Mouse (Mus musculus): ENCODE results near the gene Dgka. TPM values are rescaled to one million over a fixed set of nuclear protein-coding genes. Genes with fewer than 3 reads are reported as not detected.
A peak's percentile ranks its signal among the peaks of the same experiment; 100 is the strongest.

The Dgka gene
- polyA plus RNA-seq, 1 experiment from 2014 or later = 7.1 TPM

- TF ChIP-seq CTCF (IDR thresholded peaks at IDR 0.05; ENCODE audit: low read depth) = no peak
- Histone ChIP-seq H3K4me1 (replicated peaks; ENCODE audit: control insufficient read depth, insufficient read depth, low read length) (peaks cover 9% of the 10 kb centered on the region; the same call in 1 of the 2 replicates), H3K27ac (ENCODE audit: low read depth, low read length) (peak overlapping the region; percentile 95), H3K27me3 (replicated peaks; ENCODE audit: control insufficient read depth, insufficient read depth, low read length) (no peaks in the 10 kb centered on the region), H3K36me3 (ENCODE audit: control insufficient read depth, insufficient read depth) (no peaks in the 10 kb centered on the region), H3K9me3 (ENCODE audit: control insufficient read depth) (no peaks in the 10 kb centered on the region), H3K9ac (ENCODE audit: low read depth, low read length) (peak overlapping the region; percentile 83; the same call in 1 of the 2 replicates), H3K4me3 (ENCODE audit: low read depth, low read length) (peak overlapping the region; percentile 82), H3K4me2 (replicated peaks; ENCODE audit: low read depth) (peak overlapping the region; percentile 90)
- WGBS = 36% methylated on average over 9 of the region's 9 CpGs
- no peak for ATAC-seq
Observed at GRCm38 (mm10) chr10:128746972-128747645, 2.5 kb upstream of the Dgka start.

GRCm38 (mm10) chr10:128745946-128746613 lies 1.4 kb upstream of the Dgka start:
- no peaks in the 10 kb centered on the region for H3K9me3 ChIP-seq (ENCODE audit: control insufficient read depth)
- ATAC-seq = no peak
- H3K9ac ChIP-seq (ENCODE audit: low read depth, low read length) = no peak overlapping the region
- H3K27me3 ChIP-seq (replicated peaks; ENCODE audit: control insufficient read depth, insufficient read depth, low read length) = no peaks in the 10 kb centered on the region
- no peak overlapping the region for H3K27ac ChIP-seq (ENCODE audit: low read depth, low read length)
- TF ChIP-seq CTCF (IDR thresholded peaks at IDR 0.05; ENCODE audit: low read depth) = no peak
- WGBS = 87% methylated on average over 10 of the region's 10 CpGs
- peaks cover 9% of the 10 kb centered on the region; the same call in 1 of the 2 replicates for H3K4me1 ChIP-seq (replicated peaks; ENCODE audit: control insufficient read depth, insufficient read depth, low read length)
- H3K4me2 ChIP-seq (replicated peaks; ENCODE audit: low read depth) = no peak overlapping the region
- H3K36me3 ChIP-seq (ENCODE audit: control insufficient read depth, insufficient read depth) = no peaks in the 10 kb centered on the region
- H3K4me3 ChIP-seq (ENCODE audit: low read depth, low read length) = no peak overlapping the region

- H3K4me2 ChIP-seq (replicated peaks; ENCODE audit: low read depth) = peak overlapping the region; percentile 93
- H3K4me3 ChIP-seq (ENCODE audit: low read depth, low read length) = peak overlapping the region; percentile 64
- peak overlapping the region; percentile 86 for H3K27ac ChIP-seq (ENCODE audit: low read depth, low read length)
- no peaks in the 10 kb centered on the region for H3K27me3 ChIP-seq (replicated peaks; ENCODE audit: control insufficient read depth, insufficient read depth, low read length)
- no peak for TF ChIP-seq CTCF (IDR thresholded peaks at IDR 0.05; ENCODE audit: low read depth)
- WGBS = 27% methylated on average over 8 of the region's 8 CpGs
- H3K36me3 ChIP-seq (ENCODE audit: control insufficient read depth, insufficient read depth) = no peaks in the 10 kb centered on the region
- no peak; the same call in 1 of the 2 replicates for ATAC-seq
- peaks cover 9% of the 10 kb centered on the region; the same call in 1 of the 2 replicates for H3K4me1 ChIP-seq (replicated peaks; ENCODE audit: control insufficient read depth, insufficient read depth, low read length)
- H3K9me3 ChIP-seq (ENCODE audit: control insufficient read depth) = no peaks in the 10 kb centered on the region
- H3K9ac ChIP-seq (ENCODE audit: low read depth, low read length) = peak overlapping the region; percentile 64
Observed at GRCm38 (mm10) chr10:128744211-128744610, 444 bp downstream of the Dgka start.

GRCm38 (mm10) chr10:128743791-128744191 lies 864 bp downstream of the Dgka start:
- no peaks in the 10 kb centered on the region for H3K36me3 ChIP-seq (ENCODE audit: control insufficient read depth, insufficient read depth)
- no peak for TF ChIP-seq CTCF (IDR thresholded peaks at IDR 0.05; ENCODE audit: low read depth)
- no peaks in the 10 kb centered on the region for H3K27me3 ChIP-seq (replicated peaks; ENCODE audit: control insufficient read depth, insufficient read depth, low read length)
- under 1% methylated on average over 37 of the region's 37 CpGs for WGBS
- peak overlapping the region; percentile 86 for H3K27ac ChIP-seq (ENCODE audit: low read depth, low read length)
- ATAC-seq = peak; percentile 14; the same call in 1 of the 2 replicates
- peak overlapping the region; percentile 64 for H3K9ac ChIP-seq (ENCODE audit: low read depth, low read length)
- H3K9me3 ChIP-seq (ENCODE audit: control insufficient read depth) = no peaks in the 10 kb centered on the region
- peak overlapping the region; percentile 93 for H3K4me2 ChIP-seq (replicated peaks; ENCODE audit: low read depth)
- H3K4me1 ChIP-seq (replicated peaks; ENCODE audit: control insufficient read depth, insufficient read depth, low read length) = peaks cover 7% of the 10 kb centered on the region; the same call in 1 of the 2 replicates
- H3K4me3 ChIP-seq (ENCODE audit: low read depth, low read length) = peak overlapping the region; percentile 64

- Histone ChIP-seq H3K4me2 (replicated peaks; ENCODE audit: low read depth) (peak overlapping the region; percentile 93), H3K27me3 (replicated peaks; ENCODE audit: control insufficient read depth, insufficient read depth, low read length) (no peaks in the 10 kb centered on the region), H3K4me3 (ENCODE audit: low read depth, low read length) (peak overlapping the region; percentile 64), H3K4me1 (replicated peaks; ENCODE audit: control insufficient read depth, insufficient read depth, low read length) (peaks cover 6% of the 10 kb centered on the region; the same call in 1 of the 2 replicates), H3K27ac (ENCODE audit: low read depth, low read length) (peak overlapping the region; percentile 86), H3K9ac (ENCODE audit: low read depth, low read length) (peak overlapping the region; percentile 64), H3K36me3 (ENCODE audit: control insufficient read depth, insufficient read depth) (no peaks in the 10 kb centered on the region), H3K9me3 (ENCODE audit: control insufficient read depth) (no peaks in the 10 kb centered on the region)
- ATAC-seq = no peak
- no peak for TF ChIP-seq CTCF (IDR thresholded peaks at IDR 0.05; ENCODE audit: low read depth)
- 4% methylated on average over 7 of the region's 7 CpGs for WGBS
Observed at GRCm38 (mm10) chr10:128743235-128743634, 1.4 kb downstream of the Dgka start.

- whole genome bisulfite sequencing = 29% methylated on average over 4 of the region's 4 CpGs
- no peaks in the 10 kb centered on the region for H3K27me3 ChIP-seq (replicated peaks; ENCODE audit: control insufficient read depth, insufficient read depth, low read length)
- ATAC-seq = no peak
Observed at GRCm38 (mm10) chr10:128742616-128743015, 2.0 kb downstream of the Dgka start.

More at GRCm38 (mm10) chr10:128742616-128743015, 2.0 kb downstream of the Dgka start:
- peak overlapping the region; percentile 64; the same call in 1 of the 2 replicates for H3K9ac ChIP-seq (ENCODE audit: low read depth, low read length)
- peak overlapping the region; percentile 93 for H3K4me2 ChIP-seq (replicated peaks; ENCODE audit: low read depth)
- 0 out of 2 replicates have a peak overlapping the region, but pooled peaks have one; percentile 11 for H3K27ac ChIP-seq (ENCODE audit: low read depth, low read length)
- no peak for TF ChIP-seq CTCF (IDR thresholded peaks at IDR 0.05; ENCODE audit: low read depth)
- H3K4me3 ChIP-seq (ENCODE audit: low read depth, low read length) = peak overlapping the region; percentile 64
- H3K4me1 ChIP-seq (replicated peaks; ENCODE audit: control insufficient read depth, insufficient read depth, low read length) = peaks cover 6% of the 10 kb centered on the region; the same call in 1 of the 2 replicates
- H3K36me3 ChIP-seq (ENCODE audit: control insufficient read depth, insufficient read depth) = no peaks in the 10 kb centered on the region
- no peaks in the 10 kb centered on the region for H3K9me3 ChIP-seq (ENCODE audit: control insufficient read depth)

Measured in intestine, postnatal 0 days (tissue).